Mouse (Mus musculus) liver, embryonic 13.5 days (tissue): Measurements from ENCODE around the gene Mtx1. TPM values are rescaled to one million over a fixed set of nuclear protein-coding genes. Genes with fewer than 3 reads are reported as not detected.

Experiments
- ATAC-seq: fragments of 200-750 bp; cut with Nextera tagmentation; 2 replicates; pipeline ENCODE4 v1.8.0; 2017; ENCODE audit warnings: low read depth, mild to moderate bottlenecking, moderate number of reproducible peaks, moderate library complexity
- DNase-seq: peaks from one replicate; pipeline ENCODE4 v3.0.0; 2022
- H3K27ac ChIP-seq: fragments of 300-500 bp; sonication (generic); 2 replicates; pipeline ENCODE4 v1.5.1; 2015; ENCODE audit warnings: moderate library complexity, mild to moderate bottlenecking, inconsistent platforms
- H3K27me3 ChIP-seq: fragments of 300-500 bp; sonication (generic); 2 replicates; pipeline ENCODE4 v1.6.1; 2015; ENCODE audit warnings: mild to moderate bottlenecking, inconsistent platforms
- H3K36me3 ChIP-seq: fragments of 300-500 bp; sonication (generic); 2 replicates; pipeline ENCODE4 v1.6.1; 2015; ENCODE audit warnings: mild to moderate bottlenecking, inconsistent platforms
- H3K4me1 ChIP-seq: fragments of 300-500 bp; sonication (generic); replicated peaks from 2 replicates; pipeline ENCODE4 v1.6.1; 2015; ENCODE audit warnings: inconsistent platforms
- H3K4me2 ChIP-seq: fragments of 300-500 bp; sonication (generic); 2 replicates; pipeline ENCODE4 v1.6.1; 2015; ENCODE audit warnings: inconsistent platforms, mild to moderate bottlenecking, moderate library complexity
- H3K4me3 ChIP-seq: fragments of 300-500 bp; sonication (generic); replicated peaks from 2 replicates; pipeline ENCODE4 v1.5.1; 2015; ENCODE audit warnings: mild to moderate bottlenecking, inconsistent platforms
- H3K9ac ChIP-seq: fragments of 300-500 bp; sonication (generic); 2 replicates; pipeline ENCODE4 v1.6.1; 2015; ENCODE audit warnings: mild to moderate bottlenecking, inconsistent platforms
- H3K9me3 ChIP-seq: fragments of 300-500 bp; sonication (generic); replicated peaks from 2 replicates; pipeline ENCODE4 v1.6.1; 2016; ENCODE audit warnings: inconsistent platforms
- WGBS: fragments of 180-500 bp; shearing (Covaris S2); methylation state at CpG from one replicate; pipeline ENCODE4 v1.1.7; 2015; ENCODE audit not compliant: insufficient replicate concordance; 5-methylcytosine and 5-hydroxymethylcytosine counted together
- polyA plus RNA-seq: library from polyadenylated mRNA; unstranded; fragments of >200 nt; fragmentation: Nextera tagmentation; extraction: Ambion mirVana; gene quantifications from 2 replicates; pipeline ENCODE4 v1.2.1, GENCODE M21; 2015

Mtx1 gene
- polyA plus RNA-seq, 1 experiment from 2014 or later: 152 TPM

GRCm38 (mm10) chr3:89181749-89182500 lies 45.0 kb downstream of the Mtx1 start:
- H3K9me3 ChIP-seq: no peaks in the 10 kb centered on the region
- no peak for ATAC-seq
- peaks cover 60% of the 10 kb centered on the region for H3K4me1 ChIP-seq
- H3K27ac ChIP-seq: peak overlapping the region; percentile 69
- no peak for DNase-seq
- H3K36me3 ChIP-seq: peaks cover 38% of the 10 kb centered on the region
- H3K27me3 ChIP-seq: 0 out of 2 replicates have a peak, but pooled peaks cover under 1% of the 10 kb centered on the region
- H3K4me3 ChIP-seq: 0 out of 2 replicates have a peak overlapping the region, but pooled peaks have one; percentile 6
- no peak overlapping the region for H3K9ac ChIP-seq
- no peak overlapping the region for H3K4me2 ChIP-seq
- 86% methylated on average over 27 of the region's 27 CpGs for WGBS

DNA sequence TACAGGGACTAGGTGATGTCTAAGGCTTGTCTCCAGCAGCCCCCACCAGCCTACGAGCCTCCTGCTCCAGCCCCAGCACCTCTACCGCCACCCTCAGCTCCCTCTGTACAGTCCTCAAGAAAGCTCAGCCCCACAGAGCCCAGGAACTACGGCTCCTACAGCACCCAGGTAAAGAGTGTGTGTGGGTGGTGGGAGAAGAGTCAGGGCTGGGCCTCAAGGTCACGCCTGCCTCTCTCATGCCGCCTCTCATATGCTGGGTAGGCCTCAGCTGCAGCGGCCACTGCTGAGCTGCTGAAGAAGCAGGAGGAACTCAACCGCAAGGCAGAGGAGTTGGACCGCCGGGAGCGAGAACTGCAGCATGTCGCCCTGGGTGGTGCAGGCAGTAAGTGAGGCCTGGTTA lies 47.8 kb downstream of the Mtx1 start:
- peaks cover 65% of the 10 kb centered on the region for H3K36me3 ChIP-seq
- H3K9ac ChIP-seq: peak overlapping the region; percentile 87; the same call in 1 of the 2 replicates
- ATAC-seq: no peak
- WGBS: 77% methylated on average over 11 of the region's 11 CpGs
- H3K27me3 ChIP-seq: no peaks in the 10 kb centered on the region
- DNase-seq: no peak
- H3K4me1 ChIP-seq: peaks cover 53% of the 10 kb centered on the region
- H3K9me3 ChIP-seq: no peaks in the 10 kb centered on the region
- H3K27ac ChIP-seq: 0 out of 2 replicates have a peak overlapping the region, but pooled peaks have one; percentile 0
- H3K4me3 ChIP-seq: peak overlapping the region; percentile 77; the same call in 1 of the 2 replicates
- peak overlapping the region; percentile 82 for H3K4me2 ChIP-seq

- H3K4me2 ChIP-seq: peak overlapping the region; percentile 82
- peak overlapping the region; percentile 82 for H3K27ac ChIP-seq
- no peaks in the 10 kb centered on the region for H3K27me3 ChIP-seq
- peaks cover 75% of the 10 kb centered on the region for H3K36me3 ChIP-seq
- 3% methylated on average over 6 of the region's 6 CpGs for WGBS
- H3K9ac ChIP-seq: peak overlapping the region; percentile 87
- ATAC-seq (no peak), DNase-seq (no peak)
- no peaks in the 10 kb centered on the region for H3K9me3 ChIP-seq
- H3K4me3 ChIP-seq: peak overlapping the region; percentile 77
- peaks cover 43% of the 10 kb centered on the region for H3K4me1 ChIP-seq
Observed at GRCm38 (mm10) chr3:89178107-89178385, 48.8 kb downstream of the Mtx1 start.

GRCm38 (mm10) chr3:89177242-89178106 lies 49.4 kb downstream of the Mtx1 start, which contains the start of gene Scamp3:
Gene Scamp3, plus strand, starts transcription at chr3:89177473.
- H3K36me3 ChIP-seq: peaks cover 79% of the 10 kb centered on the region
- peak within 1 kb of the TSS; percentile 82 for H3K4me2 ChIP-seq
- DNase-seq: peak; percentile 80
- peaks cover 38% of the 10 kb centered on the region for H3K4me1 ChIP-seq
- H3K9ac ChIP-seq: peak within 1 kb of the TSS; percentile 87
- peak; percentile 91 for ATAC-seq
- peak within 1 kb of the TSS; percentile 77 for H3K4me3 ChIP-seq
- H3K9me3 ChIP-seq: no peaks in the 10 kb centered on the region
- peak within 1 kb of the TSS; percentile 82 for H3K27ac ChIP-seq
- WGBS: under 1% methylated on average over 43 of the region's 43 CpGs
- no peaks in the 10 kb centered on the region for H3K27me3 ChIP-seq

DNA sequence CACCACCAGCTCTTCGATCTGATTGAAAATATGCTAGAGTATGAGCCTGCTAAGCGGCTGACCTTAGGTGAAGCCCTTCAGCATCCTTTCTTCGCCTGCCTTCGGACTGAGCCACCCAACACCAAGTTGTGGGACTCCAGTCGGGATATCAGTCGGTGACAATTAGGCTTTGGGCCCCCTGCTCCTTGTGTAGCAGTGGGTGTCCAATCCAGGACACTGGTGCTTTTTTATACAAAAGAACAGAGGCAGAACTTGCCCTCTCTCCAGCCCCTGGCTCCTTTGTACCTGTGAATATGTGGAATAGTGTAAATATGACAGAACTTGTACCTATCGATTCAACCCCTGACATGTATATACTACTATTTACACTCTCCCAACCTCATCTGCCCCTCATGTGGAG lies 50.5 kb downstream of the Mtx1 start:
- Histone ChIP-seq H3K4me3 (peak overlapping the region; percentile 77; the same call in 1 of the 2 replicates), H3K27me3 (no peaks in the 10 kb centered on the region), H3K9ac (peak overlapping the region; percentile 53), H3K9me3 (no peaks in the 10 kb centered on the region), H3K36me3 (peaks cover 78% of the 10 kb centered on the region), H3K4me1 (peaks cover 27% of the 10 kb centered on the region), H3K27ac (peak overlapping the region; percentile 65; the same call in 1 of the 2 replicates), H3K4me2 (peak overlapping the region; percentile 82)
- DNase-seq: no peak
- 89% methylated on average over 7 of the region's 7 CpGs for WGBS
- ATAC-seq: no peak

GRCm38 (mm10) chr3:89175544-89175943 lies 51.3 kb downstream of the Mtx1 start:
- Histone ChIP-seq H3K9ac (no peak overlapping the region), H3K27me3 (no peaks in the 10 kb centered on the region), H3K4me2 (no peak overlapping the region), H3K36me3 (peaks cover 78% of the 10 kb centered on the region), H3K4me1 (peaks cover 27% of the 10 kb centered on the region), H3K9me3 (no peaks in the 10 kb centered on the region), H3K27ac (no peak overlapping the region), H3K4me3 (no peak overlapping the region)
- DNase-seq (no peak), ATAC-seq (no peak)
- 82% methylated on average over 10 of the region's 10 CpGs for WGBS

DNA sequence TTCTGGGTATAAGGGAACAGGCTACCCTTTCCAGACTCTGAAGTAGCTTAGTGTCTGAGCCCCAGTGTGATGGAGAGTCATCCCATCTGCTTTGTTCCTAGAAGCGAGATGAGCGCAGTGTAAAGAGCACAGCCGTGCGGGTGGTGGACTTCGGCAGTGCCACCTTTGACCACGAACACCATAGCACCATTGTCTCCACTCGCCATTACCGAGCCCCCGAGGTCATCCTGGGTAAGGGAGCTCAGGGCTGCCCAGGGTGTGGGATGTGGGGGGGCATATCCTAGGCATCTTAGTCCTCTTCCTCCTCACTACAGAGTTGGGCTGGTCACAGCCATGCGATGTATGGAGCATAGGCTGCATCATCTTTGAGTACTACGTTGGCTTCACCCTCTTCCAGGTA lies 52.0 kb downstream of the Mtx1 start:
- ATAC-seq (no peak), DNase-seq (no peak)
- Histone ChIP-seq H3K27ac (no peak overlapping the region), H3K9ac (no peak overlapping the region), H3K4me3 (no peak overlapping the region), H3K36me3 (peaks cover 78% of the 10 kb centered on the region), H3K27me3 (no peaks in the 10 kb centered on the region), H3K4me2 (no peak overlapping the region), H3K9me3 (no peaks in the 10 kb centered on the region), H3K4me1 (peaks cover 27% of the 10 kb centered on the region)
- 88% methylated on average over 11 of the region's 11 CpGs for WGBS

DNA sequence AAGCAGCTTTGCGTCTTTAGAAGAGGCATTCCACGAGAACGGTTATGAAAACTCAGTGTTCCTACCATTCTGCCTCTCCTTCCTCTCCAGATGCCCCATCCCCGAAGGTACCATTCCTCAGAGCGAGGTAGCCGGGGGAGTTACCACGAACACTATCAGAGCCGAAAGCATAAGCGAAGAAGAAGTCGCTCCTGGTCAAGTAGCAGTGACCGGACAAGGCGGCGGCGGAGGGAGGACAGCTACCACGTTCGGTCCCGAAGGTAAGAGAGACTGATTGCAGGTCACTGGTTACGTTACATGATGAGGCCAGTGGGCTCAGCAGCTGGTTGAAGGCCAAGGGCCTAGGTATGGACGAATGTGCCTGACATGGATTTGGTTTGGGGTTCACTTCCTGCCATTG lies 59.9 kb downstream of the Mtx1 start:
- WGBS: 90% methylated on average over 19 of the region's 19 CpGs
- ATAC-seq (no peak), DNase-seq (no peak)
- Histone ChIP-seq H3K4me3 (no peak overlapping the region), H3K9ac (0 out of 2 replicates have a peak overlapping the region, but pooled peaks have one; percentile 92), H3K4me1 (peaks cover 31% of the 10 kb centered on the region), H3K36me3 (peaks cover 55% of the 10 kb centered on the region), H3K27me3 (no peaks in the 10 kb centered on the region), H3K27ac (no peak overlapping the region), H3K9me3 (no peaks in the 10 kb centered on the region), H3K4me2 (peak overlapping the region; percentile 81)

DNA sequence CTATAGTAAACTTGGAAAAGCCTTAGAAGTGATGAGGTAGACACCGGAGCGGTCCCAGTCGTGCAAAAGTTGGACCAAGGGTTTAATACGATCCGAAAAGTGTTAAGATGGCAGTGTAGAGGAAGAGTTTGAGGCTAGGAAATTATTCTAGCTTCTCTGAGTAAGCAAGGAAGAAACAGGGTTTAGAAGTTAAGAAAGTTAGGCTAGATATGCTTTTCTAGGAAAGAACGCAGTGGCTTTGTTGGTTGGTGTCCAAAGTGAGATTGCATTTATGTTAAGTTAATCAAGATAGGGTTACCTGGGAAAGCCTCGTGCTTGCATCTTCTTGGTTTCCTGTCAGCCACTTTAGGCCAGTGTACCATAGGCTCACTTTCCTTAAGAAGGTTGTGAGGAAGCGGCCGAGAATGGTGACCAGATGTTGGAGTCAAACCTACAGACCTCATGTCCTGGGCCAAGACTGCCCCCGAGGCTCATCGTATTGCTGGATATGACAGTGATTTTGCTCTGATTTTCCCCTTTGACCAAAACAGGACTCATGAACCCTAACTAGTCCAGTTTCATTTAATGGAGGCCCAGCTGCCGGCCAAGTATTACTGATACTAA lies 61.5 kb downstream of the Mtx1 start:
- Histone ChIP-seq H3K36me3 (peaks cover 41% of the 10 kb centered on the region), H3K9ac (peak overlapping the region; percentile 92), H3K9me3 (no peaks in the 10 kb centered on the region), H3K4me3 (peak overlapping the region; percentile 88), H3K4me1 (peaks cover 33% of the 10 kb centered on the region), H3K27me3 (no peaks in the 10 kb centered on the region), H3K4me2 (peak overlapping the region; percentile 81), H3K27ac (peak overlapping the region; percentile 96)
- ATAC-seq (no peak), DNase-seq (no peak)
- 16% methylated on average over 12 of the region's 12 CpGs for WGBS

GRCm38 (mm10) chr3:89164506-89165267 lies 62.2 kb downstream of the Mtx1 start, which contains the start of gene Clk2:
Gene Clk2, plus strand, starts transcription at chr3:89164795.
- peak within 1 kb of the TSS; percentile 96 for H3K27ac ChIP-seq
- H3K9me3 ChIP-seq: no peaks in the 10 kb centered on the region
- H3K36me3 ChIP-seq: peaks cover 34% of the 10 kb centered on the region
- H3K4me1 ChIP-seq: peaks cover 40% of the 10 kb centered on the region
- peak within 1 kb of the TSS; percentile 92 for H3K9ac ChIP-seq
- ATAC-seq (peak; percentile 97), DNase-seq (peak; percentile 95)
- under 1% methylated on average over 79 of the region's 79 CpGs for WGBS
- H3K4me2 ChIP-seq: peak within 1 kb of the TSS; percentile 81
- peak within 1 kb of the TSS; percentile 88 for H3K4me3 ChIP-seq
- peaks cover 3% of the 10 kb centered on the region for H3K27me3 ChIP-seq
